Mouse (Mus musculus) frontal cortex, adult (tissue): Measurements from ENCODE around the gene Pitpnm1.
"Not testable (repeated sequence)": the region's sequence is repeated elsewhere in the genome, so short reads cannot be mapped to it uniquely, and the experiment has no call there.

Experiments used
- ATAC-seq: cut with Nextera tagmentation; 2 replicates; pipeline ENCODE4 v1.9.2; 2017; ENCODE audit warnings: mild to moderate bottlenecking, moderate library complexity, mixed read lengths; ENCODE audit not compliant: low TSS enrichment

Gene Pitpnm1

GRCm38 (mm10) chr19:4118350-4118749 lies 18.6 kb downstream of the Pitpnm1 start:
- ATAC-seq: no peak

GRCm38 (mm10) chr19:4119716-4120487 lies 20.1 kb downstream of the Pitpnm1 start:
- ATAC-seq: no peak

- peak; percentile 4; the same call in 1 of the 2 replicates for ATAC-seq
These were observed 20.7 kb downstream of the Pitpnm1 start for GRCm38 (mm10) chr19:4120496-4120895.

GRCm38 (mm10) chr19:4121097-4121805 lies 21.5 kb downstream of the Pitpnm1 start:
- ATAC-seq: peak; percentile 73

- not testable (repeated sequence) for ATAC-seq
These were observed 22.1 kb downstream of the Pitpnm1 start for GRCm38 (mm10) chr19:4121896-4122295.

- ATAC-seq: no peak
These were observed 22.9 kb downstream of the Pitpnm1 start for GRCm38 (mm10) chr19:4122411-4123370.

GRCm38 (mm10) chr19:4124432-4124831 lies 24.6 kb downstream of the Pitpnm1 start:
- no peak for ATAC-seq

- ATAC-seq: not testable (repeated sequence)
These were observed 25.5 kb downstream of the Pitpnm1 start for GRCm38 (mm10) chr19:4125268-4125667.

GRCm38 (mm10) chr19:4125741-4126696 lies 26.2 kb downstream of the Pitpnm1 start, which contains the start of gene Aip:
Gene Aip, minus strand, starts transcription at chr19:4125858.
- peak; percentile 82 for ATAC-seq

- no peak for ATAC-seq
These were observed 27.1 kb downstream of the Pitpnm1 start for GRCm38 (mm10) chr19:4126759-4127495.

GRCm38 (mm10) chr19:4129462-4129861 lies 29.7 kb downstream of the Pitpnm1 start:
- ATAC-seq: no peak

- no peak for ATAC-seq
These were observed 30.3 kb downstream of the Pitpnm1 start for GRCm38 (mm10) chr19:4130106-4130505.

GRCm38 (mm10) chr19:4131075-4131474 lies 31.3 kb downstream of the Pitpnm1 start:
- ATAC-seq: no peak

GRCm38 (mm10) chr19:4131768-4132167 lies 32.0 kb downstream of the Pitpnm1 start:
- ATAC-seq: no peak

- ATAC-seq: no peak
These were observed 34.6 kb downstream of the Pitpnm1 start for GRCm38 (mm10) chr19:4134354-4134753.

- ATAC-seq: not testable (repeated sequence)
These were observed 35.6 kb downstream of the Pitpnm1 start for GRCm38 (mm10) chr19:4135229-4135962.

- peak; percentile 27; the same call in 1 of the 2 replicates for ATAC-seq
These were observed 36.2 kb downstream of the Pitpnm1 start for GRCm38 (mm10) chr19:4135963-4136345.

- ATAC-seq: no peak
These were observed 36.7 kb downstream of the Pitpnm1 start for GRCm38 (mm10) chr19:4136463-4136862.

- no peak for ATAC-seq
These were observed 38.1 kb downstream of the Pitpnm1 start for GRCm38 (mm10) chr19:4137913-4138312.
